Mouse (Mus musculus) cerebellum, adult 8-10 months (tissue): ENCODE data around the gene Cnn2.

ENCODE experiments used
- DNase-seq: peaks from one replicate; pipeline ENCODE4 v3.0.0; 2022

Cnn2 gene

DNA sequence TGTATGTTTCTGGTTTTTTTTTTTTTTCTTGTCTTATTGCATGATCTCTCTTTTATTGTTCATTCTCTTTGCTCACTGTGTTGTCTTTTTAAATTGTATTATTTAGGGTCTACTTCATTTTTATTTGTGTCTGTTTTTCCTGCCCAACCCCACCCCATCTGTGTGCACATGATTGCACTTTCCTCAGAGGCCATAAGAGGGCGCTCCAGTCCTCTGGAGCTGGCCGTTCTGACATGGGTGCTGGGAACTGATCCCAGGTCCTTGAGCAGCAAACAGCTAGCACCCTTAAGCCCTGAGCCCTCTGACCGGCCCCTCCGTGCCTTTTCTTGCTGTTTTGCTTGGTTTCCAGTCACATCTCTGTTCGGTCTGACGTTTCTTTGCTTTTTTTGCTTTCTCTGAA is 3.2 kb downstream of the Cnn2 start:
- no peak for DNase-seq

DNA sequence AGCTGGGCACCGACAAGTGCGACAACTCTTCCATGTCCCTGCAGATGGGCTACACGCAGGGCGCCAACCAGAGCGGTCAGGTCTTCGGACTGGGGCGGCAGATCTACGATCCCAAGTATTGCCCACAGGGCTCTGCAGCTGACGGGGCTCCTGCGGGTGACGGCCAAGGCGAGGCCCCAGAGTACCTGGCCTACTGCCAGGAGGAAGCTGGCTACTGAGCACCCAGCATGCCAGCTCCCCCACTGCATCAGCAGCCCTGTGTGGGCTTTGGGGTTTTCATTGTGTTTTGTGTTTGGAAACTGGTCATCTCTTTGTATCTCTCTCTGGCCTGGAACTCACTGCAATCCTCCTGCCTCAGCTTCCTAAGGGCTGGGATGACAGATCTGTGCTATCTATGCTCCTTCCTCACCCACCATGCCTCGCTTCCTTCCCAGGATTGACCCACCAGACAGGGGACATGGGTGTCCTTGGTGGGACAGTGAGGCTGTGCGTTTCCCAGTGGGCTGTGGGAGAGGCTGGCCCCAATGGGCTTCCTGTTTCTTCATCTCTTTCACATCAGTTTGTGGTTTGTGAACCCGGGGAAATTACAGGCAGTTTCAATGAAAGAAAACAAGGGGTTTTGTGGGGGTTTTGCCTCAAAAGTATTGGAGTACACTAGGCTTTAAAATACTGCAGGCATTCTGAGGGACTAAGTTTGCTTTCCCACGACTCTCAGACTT is 6.2 kb downstream of the Cnn2 start:
- DNase-seq, result no peak

DNA sequence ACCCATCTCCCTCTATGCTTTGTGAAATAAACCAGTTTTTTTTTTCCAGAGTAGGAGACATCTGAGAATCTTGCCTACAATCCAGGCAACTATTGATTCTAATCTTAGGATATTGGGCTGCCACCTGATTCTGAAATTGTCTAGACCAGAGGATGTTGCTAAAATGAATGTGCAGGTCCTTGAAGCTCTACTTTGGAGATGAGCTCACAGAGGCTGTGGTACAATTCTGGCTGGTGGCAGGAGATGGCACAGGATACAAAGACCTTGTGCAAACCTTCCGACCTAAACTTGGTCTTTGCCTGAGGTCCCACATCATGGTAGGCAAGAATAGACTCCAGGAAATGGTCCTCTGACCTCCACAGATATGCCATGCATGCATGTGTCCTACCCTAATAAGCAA is 7.3 kb downstream of the Cnn2 start:
- DNase-seq, result no peak

DNA sequence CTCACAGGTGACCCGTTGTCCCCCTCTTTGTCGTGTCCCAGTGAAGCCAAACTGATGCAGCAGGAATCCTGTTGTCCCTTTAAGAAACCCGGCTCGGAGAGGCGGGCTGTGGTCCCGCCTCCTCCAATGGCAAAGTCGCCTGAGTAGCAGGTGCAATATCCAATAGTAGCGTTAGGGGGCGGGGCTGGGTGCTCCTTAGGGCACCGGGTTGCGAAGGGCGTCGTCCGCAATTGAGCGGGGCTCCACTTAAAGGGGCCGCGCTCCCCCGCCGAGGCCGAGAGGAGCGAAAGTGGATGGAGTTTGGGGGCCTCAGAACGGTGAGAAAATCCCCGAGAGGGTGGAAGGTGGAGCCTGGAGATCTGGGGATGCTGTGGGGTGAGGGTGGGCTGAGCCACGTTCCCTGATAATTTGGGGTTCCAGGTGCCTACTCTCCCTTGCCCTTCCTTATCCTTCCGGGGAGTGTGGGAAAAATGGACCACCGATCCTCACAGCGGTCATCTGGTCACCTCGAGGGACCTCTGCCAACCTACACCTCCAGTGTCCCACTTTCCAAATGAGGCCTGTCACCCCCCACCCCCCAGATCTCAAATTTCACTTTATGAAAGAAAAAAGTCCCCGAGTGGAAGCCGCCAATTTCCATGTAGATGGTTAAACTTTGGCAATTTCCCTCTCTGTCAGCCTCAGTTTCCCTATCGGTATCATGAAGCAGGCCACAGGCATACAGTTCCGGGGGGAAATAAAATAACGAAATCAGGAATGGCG is 8.1 kb downstream of the Cnn2 start, which contains the start of gene Abca7:
TSS of gene Abca7 (plus strand) at position 223 of the 762 bp plus-strand sequence.
- peak; percentile 96 for DNase-seq

DNA sequence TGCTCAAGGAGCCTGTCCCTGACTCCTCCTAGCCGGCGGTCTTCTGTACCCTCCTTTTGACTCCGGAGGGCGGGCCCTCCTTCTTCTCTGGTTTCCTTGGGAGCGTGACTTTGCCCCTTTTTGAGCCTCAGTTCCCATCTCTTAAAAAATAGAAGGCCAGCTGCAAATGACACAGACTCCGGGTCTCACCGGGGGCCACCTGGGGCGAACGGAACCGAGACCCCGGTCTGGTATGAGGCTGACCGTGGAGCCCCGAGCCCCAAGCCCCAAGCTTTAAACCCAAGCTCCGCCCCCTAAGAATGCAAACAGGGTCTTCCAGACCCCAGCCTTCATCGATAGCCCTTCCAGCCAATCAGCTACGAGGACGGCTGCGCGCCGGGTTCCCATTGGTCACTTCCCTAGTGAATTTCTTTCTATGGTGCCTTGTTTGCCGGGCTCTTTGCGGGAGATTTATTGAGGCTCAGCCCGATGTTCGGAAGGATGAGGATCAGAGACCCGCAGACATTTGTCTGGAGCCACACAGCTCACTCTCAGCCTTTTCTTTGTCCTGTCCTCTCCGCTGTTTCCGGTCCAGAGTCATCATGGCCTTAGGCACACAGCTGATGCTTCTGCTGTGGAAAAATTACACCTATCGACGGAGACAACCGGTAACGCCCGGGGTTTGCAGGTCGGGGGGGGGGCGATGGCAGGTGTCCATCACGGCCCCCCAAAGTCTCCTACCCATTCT is 8.8 kb downstream of the Cnn2 start:
- peak; percentile 77 for DNase-seq

DNA sequence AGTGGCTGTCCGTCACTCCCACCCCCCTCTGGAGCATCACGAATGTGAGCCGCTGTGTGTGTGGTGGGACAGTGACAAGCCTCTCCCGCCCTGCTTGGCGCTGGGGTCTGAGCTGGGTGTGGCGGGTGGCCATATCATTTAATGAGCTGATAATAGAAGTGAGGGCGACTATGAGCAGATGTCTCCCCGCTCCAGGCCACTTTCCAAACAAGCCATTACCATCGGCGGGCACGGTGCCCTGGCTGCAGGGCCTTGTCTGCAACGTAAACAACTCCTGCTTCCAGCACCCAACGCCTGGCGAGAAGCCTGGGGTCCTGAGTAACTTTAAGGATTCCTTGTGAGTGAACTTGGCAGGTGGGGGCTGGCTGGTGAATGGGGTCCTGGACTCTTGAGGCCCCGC is 9.4 kb downstream of the Cnn2 start:
- DNase-seq, result peak; percentile 72

DNA sequence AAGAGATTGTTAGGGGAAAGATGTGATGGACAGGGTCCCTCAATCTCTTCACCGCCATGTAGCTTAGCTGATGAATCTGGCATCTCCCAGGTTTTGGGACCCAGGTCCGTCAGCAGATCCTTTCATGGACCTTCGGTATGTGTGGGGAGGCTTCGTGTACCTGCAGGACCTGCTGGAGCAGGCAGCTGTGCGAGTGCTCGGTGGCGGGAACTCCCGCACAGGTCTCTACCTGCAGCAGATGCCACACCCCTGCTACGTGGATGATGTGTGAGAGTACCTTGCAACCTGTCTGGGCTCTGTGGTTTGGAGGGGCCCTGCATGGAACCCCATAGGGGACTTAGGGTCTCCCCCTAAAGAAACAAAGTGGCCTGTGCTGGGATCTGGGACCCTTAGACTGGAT is 13.6 kb downstream of the Cnn2 start:
- no peak for DNase-seq

DNA sequence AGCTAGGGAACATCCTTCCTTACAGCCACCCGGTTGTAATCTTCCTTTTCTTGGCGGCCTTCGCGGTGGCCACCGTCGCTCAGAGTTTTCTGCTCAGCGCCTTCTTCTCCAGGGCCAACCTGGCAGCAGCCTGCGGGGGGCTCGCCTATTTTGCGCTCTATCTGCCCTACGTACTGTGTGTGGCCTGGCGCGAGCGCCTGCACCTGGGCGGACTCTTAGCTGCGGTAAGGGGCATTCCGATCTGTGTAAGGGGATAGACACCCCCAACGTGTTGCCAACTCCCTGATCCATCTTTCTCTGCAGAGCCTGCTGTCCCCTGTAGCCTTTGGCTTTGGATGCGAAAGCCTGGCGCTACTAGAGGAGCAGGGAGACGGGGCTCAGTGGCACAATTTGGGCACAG is 14.4 kb downstream of the Cnn2 start:
- no peak for DNase-seq

DNA sequence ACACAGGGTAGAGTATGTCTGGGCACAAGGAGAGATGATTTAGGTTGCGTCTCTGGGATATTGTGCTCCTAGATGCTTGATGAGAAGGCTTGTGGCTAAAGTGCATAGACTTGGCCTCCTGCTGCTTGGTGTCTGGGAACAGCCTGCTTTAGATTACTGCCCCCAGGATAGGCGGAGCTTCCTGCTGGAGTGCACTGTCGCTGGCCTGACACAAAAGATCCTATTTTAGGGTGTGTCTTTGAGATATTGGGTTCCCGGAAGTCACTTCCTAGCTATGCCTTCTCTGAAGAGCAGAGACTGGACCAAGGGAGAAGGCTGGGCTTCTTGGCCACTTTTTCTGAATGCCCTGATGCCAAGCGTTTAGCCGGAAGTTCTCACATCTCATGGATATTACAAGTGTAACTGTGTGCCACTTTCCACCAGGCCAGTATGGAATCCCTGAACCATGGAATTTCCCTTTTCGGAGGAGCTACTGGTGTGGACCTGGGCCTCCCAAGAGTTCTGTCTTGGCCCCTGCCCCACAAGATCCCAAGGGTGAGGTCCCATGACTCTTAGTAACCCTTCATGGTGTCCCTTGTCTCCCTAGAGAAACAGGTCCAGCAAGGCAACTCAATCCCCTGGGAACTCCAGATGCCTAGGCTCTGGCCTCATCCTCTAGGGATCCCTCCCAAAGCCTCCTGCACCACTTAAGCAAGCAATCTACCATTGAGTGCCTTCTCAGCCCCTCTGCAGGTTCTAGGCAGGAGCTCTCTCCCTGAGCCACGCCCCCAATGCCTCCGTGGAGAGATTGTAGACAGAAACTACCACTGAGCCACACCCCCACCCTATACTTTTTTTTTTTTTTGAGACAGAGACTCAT is 15.2 kb downstream of the Cnn2 start:
- no peak for DNase-seq

DNA sequence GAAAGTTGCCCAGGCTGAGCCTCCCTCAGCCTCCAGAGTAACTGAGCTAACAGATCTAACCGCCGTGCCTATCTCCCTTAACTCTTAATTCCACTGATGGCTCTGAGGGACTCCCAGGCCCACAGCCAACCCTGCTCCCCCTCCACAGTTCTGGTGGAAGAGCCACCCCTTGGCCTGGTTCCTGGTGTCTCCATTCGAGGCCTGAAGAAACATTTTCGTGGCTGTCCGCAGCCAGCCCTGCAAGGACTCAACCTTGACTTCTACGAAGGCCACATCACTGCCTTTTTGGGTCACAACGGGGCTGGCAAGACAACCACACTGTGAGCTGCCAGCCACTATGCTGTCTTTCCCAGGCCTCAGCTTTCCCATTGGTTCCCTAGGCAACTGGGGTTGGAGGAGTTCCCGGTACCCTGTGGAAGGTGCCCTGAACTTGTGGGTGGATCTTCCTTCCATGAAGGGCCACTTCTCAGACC is 15.9 kb downstream of the Cnn2 start:
- DNase-seq, result no peak

DNA sequence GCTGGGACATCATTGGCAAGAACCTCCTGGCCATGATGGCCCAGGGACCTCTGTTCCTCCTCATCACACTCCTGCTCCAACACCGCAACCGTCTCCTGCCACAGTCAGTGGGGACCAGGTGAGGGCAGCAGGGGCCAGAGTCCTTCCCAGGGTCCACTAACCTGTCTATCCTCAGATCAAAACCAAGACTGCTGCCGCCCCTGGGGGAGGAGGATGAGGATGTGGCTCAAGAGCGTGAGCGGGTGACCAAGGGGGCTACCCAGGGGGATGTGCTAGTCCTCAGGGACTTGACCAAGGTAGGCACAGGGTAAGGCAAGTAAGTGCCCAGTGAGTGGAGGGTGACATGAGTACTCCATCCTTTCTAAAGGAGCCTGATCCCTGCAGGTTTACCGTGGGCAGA is 23.4 kb downstream of the Cnn2 start:
- DNase-seq, result no peak

DNA sequence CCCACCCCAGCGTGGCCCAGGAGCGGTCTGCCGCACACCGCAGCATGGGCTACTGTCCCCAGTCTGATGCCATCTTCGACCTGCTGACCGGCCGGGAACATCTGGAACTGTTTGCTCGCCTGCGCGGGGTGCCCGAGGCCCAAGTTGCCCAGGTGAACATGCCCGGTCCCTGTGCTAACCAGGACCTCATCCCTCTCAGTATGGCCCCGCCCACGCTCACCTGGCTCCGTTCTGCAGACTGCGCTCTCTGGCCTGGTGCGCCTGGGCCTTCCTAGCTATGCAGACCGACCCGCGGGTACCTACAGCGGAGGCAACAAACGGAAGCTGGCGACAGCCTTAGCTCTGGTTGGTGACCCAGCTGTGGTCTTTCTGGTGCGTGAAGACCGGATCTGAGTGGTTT is 25.2 kb downstream of the Cnn2 start:
- no peak for DNase-seq

DNA sequence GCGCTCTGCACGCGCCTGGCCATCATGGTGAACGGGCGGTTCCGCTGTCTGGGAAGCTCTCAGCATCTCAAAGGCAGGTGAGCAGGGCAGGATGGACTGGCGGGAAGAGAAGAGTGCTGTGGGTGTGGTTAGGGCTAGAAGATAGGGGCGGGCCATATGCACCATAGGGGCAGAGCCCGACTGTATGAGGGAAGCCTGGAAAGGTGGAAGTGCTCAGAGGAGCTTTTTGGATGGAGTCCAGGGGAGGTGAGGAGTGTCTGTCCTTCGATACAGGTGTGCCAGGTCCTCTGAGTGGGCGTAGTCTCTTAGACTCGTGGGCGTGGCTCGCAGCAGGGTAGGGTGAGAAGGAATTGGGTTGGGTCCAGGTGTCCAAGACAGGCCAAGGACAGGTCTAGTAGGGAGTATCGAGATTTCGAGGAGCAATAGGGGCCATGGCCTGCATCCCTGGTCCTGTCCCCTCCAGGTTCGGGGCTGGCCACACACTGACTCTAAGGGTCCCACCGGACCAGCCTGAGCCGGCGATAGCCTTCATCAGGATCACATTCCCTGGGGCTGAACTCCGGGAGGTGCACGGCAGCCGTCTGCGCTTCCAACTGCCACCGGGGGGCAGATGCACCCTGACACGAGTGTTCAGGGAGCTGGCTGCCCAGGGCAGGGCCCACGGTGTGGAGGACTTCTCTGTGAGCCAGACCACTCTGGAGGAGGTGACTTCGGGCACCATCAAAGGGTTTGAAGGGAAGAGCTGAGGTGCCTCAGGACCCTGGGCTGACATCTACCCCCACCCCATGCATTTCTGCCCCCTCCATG is 26.3 kb downstream of the Cnn2 start:
- no peak for DNase-seq

DNA sequence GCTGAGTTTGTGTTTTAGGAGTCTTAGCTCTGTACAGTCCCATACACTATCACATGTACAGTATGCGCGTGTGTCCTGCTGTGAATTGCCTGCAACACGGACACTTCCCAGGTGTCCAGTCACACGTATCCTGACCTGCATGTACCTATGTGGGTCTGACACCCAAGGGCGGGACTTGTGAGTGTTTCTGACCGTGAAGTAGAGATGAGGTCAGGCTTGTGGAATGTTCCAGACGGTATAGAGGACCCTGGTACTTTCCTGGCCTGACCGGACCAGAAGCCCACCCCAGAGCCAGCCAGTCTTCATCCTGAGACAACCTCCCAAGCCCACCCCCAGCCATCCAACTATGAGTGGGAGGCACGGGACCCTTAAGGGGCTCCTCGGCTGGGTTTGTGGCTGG is 27.2 kb downstream of the Cnn2 start:
- no peak for DNase-seq

DNA sequence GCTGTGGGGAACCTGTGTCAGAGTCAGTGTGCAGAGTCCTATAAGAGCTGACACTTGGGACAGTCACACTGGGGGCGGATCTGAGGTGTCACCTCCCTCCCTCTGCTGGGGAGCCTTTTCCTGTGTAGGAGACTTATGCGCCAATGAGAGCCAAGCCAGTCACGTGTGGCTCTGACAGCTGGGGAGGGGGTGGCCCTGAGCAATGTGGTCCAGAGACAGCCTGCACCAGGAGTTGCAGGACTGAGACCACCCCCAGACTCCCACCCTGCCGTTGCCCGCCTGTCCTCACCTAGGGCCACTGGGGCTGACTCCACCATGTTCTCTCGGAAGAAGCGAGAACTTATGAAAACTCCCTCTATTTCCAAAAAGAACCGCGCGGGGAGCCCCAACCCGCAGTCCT is 28.1 kb downstream of the Cnn2 start, which contains the start of gene Arhgap45:
TSS of gene Arhgap45 (plus strand) at position 143 of the 400 bp plus-strand sequence.
- no peak for DNase-seq

DNA sequence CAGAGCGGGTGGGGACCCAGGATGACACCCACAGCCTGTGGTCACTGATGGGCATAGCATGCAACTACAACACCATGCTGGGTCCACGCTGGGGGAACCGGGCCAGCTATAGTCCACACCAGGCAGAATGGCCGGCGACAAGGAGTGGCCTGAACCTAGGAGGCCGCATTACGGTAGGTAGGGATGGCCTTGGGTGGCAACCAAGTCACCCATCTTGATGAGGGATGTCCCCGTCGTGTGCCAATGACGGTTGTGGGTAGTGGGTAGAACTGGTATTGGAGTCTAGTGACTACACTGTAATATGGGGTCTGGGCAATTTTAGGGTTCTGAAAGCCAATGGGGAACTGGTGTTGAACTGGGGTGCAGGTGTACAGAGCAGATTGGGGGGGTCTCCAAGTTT is 28.5 kb downstream of the Cnn2 start:
- DNase-seq, result no peak

DNA sequence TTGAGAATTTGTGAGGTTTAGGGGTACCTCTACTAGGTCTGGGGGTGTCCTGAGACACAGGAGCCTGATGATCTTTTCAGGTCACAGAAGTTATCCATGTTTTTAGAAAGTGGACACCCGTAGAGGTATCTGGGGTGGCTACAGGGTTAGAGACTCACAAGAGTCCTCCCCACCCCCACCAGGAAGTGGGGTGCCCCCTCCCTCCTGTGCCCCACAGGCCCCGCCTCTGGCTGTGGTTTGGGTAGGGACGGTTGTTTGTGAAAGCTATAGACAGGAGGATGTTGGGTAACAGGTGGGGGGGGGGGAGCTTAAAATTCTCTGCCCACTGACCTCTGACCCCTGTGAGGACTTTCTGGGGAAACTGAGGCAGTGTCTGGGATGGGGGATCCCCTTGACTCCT is 29.0 kb downstream of the Cnn2 start:
- no peak for DNase-seq

DNA sequence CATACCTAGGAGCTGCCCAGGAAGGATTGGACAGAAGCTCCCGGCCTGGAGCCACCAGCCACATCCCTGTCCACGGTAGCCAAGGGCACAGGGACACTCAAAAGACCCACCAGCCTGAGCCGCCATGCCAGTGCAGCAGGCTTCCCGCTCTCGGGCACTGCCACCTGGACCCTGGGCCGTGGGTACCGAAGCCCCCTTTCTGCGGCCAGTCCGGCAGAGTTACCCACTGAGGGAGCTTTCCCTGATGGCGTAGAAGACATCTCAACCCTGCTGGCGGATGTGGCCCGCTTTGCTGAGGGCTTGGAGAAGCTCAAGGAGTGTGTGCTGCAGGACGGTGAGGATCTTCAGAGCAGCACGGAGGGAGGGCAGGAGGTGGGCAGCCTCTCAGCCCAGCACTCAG is 29.4 kb downstream of the Cnn2 start:
- no peak for DNase-seq

DNA sequence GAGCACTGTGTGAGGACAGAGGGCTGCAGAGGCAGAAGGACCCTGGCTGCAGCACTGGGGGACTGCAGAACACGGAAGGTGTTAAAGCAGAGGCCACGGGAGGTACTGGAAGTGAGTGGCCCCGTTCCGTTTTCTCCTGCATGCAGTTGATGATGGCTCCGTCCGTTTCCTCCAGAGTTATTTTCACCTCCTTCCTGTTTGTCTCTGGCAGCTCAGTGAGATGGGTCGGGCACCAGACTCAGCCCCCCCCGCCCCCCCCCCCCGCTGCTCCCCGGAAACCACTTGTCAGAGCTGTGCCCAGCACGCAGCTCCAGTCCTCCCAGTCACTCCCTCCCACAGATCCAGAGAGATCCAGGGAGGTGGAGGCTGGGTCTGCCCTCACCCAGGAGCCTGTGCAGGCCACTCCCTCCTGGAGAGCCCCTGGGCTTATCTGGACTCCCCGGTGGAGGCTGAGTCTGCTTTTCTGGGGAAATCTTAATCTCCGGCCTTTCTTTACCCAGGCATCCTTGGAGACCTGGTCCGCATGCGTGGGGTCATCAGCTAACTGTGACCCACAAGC is 30.4 kb downstream of the Cnn2 start:
- no peak for DNase-seq

DNA sequence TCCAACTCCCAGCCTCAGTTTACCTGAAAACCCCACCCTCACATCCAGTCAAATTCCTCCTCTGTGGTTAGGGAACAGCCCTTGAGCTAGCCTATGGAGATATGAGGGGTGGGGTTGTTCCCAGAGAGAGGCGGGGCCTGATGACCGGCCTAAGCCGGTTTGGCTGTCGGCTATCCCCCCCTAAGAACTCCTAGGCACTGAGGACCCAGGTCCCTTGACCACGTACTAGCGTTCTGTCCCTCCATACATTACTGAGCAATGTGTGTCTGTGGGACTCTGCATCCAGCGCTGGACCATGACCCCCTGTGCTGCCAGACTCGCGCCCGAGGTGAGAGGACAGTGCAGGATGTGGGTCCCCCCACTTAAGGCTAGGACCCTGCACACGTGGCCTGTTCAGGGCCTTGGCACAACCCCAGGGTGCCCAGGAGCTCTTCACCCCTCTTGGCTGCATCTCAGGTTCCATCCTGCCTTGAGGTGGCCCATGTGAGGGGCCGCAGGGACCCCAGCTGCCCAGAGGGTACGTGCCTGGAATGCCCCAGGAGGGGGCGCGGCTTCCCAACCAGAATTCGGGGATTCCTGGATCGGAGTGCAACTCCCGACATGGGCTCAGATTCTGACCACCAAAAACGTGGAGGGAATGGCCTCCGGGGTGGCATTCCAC is 31.2 kb downstream of the Cnn2 start:
- no peak for DNase-seq

DNA sequence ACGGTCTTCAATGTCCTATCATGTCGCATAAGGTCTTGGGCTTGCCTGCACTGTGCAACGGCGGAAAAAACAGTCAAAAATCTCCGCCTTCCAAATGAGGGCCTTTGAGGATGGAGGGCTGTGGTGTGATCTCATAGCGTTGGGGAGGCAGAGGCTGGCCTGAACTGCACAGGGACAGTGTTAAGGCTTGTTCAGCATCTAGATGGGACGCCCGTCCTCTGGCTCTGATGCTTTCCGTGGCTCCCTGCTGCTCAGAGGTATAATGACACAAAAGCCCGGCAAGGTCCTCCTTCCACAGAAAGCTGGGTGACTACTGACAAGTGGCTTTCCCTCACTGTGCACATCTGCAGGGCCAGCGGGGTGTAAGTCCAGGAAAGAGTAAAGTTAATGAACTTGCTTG is 31.8 kb downstream of the Cnn2 start:
- DNase-seq, result no peak
